Mouse (Mus musculus): ENCODE data around the gene Serpinc1. TPM values are rescaled to one million over a fixed set of nuclear protein-coding genes. Genes with fewer than 3 reads are reported as not detected.
A peak's percentile ranks its signal among the peaks of the same experiment; 100 is the strongest.

Serpinc1 gene
- polyA plus RNA-seq, 1 experiment from 2014 or later: 2.4 TPM

DNA sequence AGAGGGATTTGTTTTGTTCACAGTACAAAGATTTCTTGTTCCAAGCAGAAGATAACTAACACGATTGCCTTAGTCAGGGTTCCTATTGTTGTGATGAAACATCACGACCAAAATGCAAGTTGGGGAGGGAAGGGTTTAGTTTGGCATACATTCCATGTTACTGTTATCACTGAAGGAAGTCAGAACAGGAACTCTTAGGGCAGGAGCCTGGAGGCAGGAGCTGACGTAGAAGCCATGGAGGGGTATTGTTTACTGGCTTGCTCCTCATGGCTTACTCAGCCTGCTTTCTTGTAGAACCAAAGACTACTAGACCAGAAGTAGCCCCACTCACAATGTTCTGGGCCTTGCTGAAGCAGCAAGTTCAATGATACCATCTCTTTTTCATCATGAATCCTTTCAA lies 68.6 kb downstream of the Serpinc1 start:
- 68% methylated on average over 3 of the region's 3 CpGs for WGBS (ENCODE audit: insufficient replicate concordance)
- peak overlapping the region; percentile 29; the same call in 1 of the 2 replicates for H3K27ac ChIP-seq (ENCODE audit: low read depth, low read length)
- no peak overlapping the region for H3K9ac ChIP-seq (ENCODE audit: low read depth, low read length)
- ATAC-seq (replicated peaks; ENCODE audit: insufficient number of reproducible peaks, low FRiP score, low TSS enrichment): no peak
- H3K27me3 ChIP-seq (ENCODE audit: control insufficient read depth, insufficient read depth, low read length): no peaks in the 10 kb centered on the region
- no peak overlapping the region for H3K4me3 ChIP-seq (ENCODE audit: low read depth, low read length)
- H3K4me1 ChIP-seq (ENCODE audit: control insufficient read depth, insufficient read depth, low read length): no peaks in the 10 kb centered on the region
- H3K4me2 ChIP-seq: no peak overlapping the region
- no peaks in the 10 kb centered on the region for H3K9me3 ChIP-seq (replicated peaks; ENCODE audit: control insufficient read depth, low read length)
- 0 out of 2 replicates have a peak, but pooled peaks cover 2% of the 10 kb centered on the region for H3K36me3 ChIP-seq (ENCODE audit: control insufficient read depth, insufficient read depth, low read length)

Other genes with a start within 250 kb of the Serpinc1 start
- gene Rabgap1l, start 185.4 kb upstream of the Serpinc1 start, polyA plus RNA-seq (2014; fragmentation: Nextera tagmentation; extraction: Ambion mirVana): 53.5 and 58.1 TPM in 2 replicates
- 5.8 and 9.3 TPM in 2 replicates for gene Rc3h1, start 72.2 kb upstream of the Serpinc1 start, polyA plus RNA-seq (2014; fragmentation: Nextera tagmentation; extraction: Ambion mirVana)
- gene Zbtb37, start 56.3 kb downstream of the Serpinc1 start, polyA plus RNA-seq (2014; fragmentation: Nextera tagmentation; extraction: Ambion mirVana): 8.0 and 11.2 TPM in 2 replicates
- 37.0 and 41.4 TPM in 2 replicates for gene Dars2, start 92.1 kb downstream of the Serpinc1 start, polyA plus RNA-seq (2014; fragmentation: Nextera tagmentation; extraction: Ambion mirVana)
- gene Cenpl, start 92.1 kb downstream of the Serpinc1 start, polyA plus RNA-seq (2014; fragmentation: Nextera tagmentation; extraction: Ambion mirVana): 22.3 and 24.8 TPM in 2 replicates
- gene Klhl20, start 152.9 kb downstream of the Serpinc1 start, polyA plus RNA-seq (2014; fragmentation: Nextera tagmentation; extraction: Ambion mirVana): 14.4 and 14.9 TPM in 2 replicates
- 2.5 and 3.0 TPM in 2 replicates for gene Ankrd45, start 164.1 kb downstream of the Serpinc1 start, polyA plus RNA-seq (2014; fragmentation: Nextera tagmentation; extraction: Ambion mirVana)
- 0.17 TPM in 1 of 2 replicates, not detected in the other for gene Tex50, start 180.7 kb downstream of the Serpinc1 start, polyA plus RNA-seq (2014; fragmentation: Nextera tagmentation; extraction: Ambion mirVana)